Mouse (Mus musculus) CH12.LX (cell line): ENCODE results near the gene Cyp51. TPM values are rescaled to one million over a fixed set of nuclear protein-coding genes. Genes with fewer than 3 reads are reported as not detected.

Source experiments
- DNase-seq: peaks from one replicate; pipeline ENCODE4 v3.0.0-alpha.2; 2013; ENCODE audit errors: extremely low read depth
- H3K27ac ChIP-seq: 2 replicates; pipeline ENCODE4 v1.5.1; 2012; ENCODE audit warnings: low read depth, mild to moderate bottlenecking, control low read depth, moderate library complexity; ENCODE audit not compliant: insufficient read depth
- H3K27me3 ChIP-seq: replicated peaks from 2 replicates; pipeline ENCODE3; 2012; ENCODE audit warnings: inconsistent platforms
- H3K36me3 ChIP-seq, 2 experiments: replicated peaks in 1 of 2; 2 replicates each; pipeline versions ENCODE3 to v1.6.1; 2012; ENCODE audit warnings: inconsistent platforms in 1 of 2, low read length in 1 of 2, mild to moderate bottlenecking in 1 of 2, mixed read lengths in 1 of 2, moderate library complexity in 1 of 2; ENCODE audit not compliant: control insufficient read depth in 1 of 2, insufficient read depth in 1 of 2
- H3K4me1 ChIP-seq, 2 experiments: 2 replicates each; pipeline ENCODE4 v1.6.1; 2012; ENCODE audit warnings: inconsistent platforms in 1 of 2, moderate library complexity in 1 of 2; ENCODE audit not compliant: insufficient read depth in 2 of 2, control insufficient read depth in 1 of 2
- H3K4me2 ChIP-seq: 2 replicates; pipeline ENCODE4 v1.6.1; 2012; ENCODE audit warnings: low read depth, mild to moderate bottlenecking, control low read depth; ENCODE audit not compliant: poor library complexity, insufficient read depth, severe bottlenecking
- H3K4me3 ChIP-seq, 3 experiments: fragments of 150-350 bp in 1 of 3; sonication (generic) in 1 of 3; replicated peaks in 1 of 3; 2 replicates each; pipeline versions ENCODE3 to v1.5.1; 2011 to 2012; ENCODE audit warnings: low read depth in 2 of 3, low read length in 2 of 3, mild to moderate bottlenecking in 2 of 3, moderate library complexity in 2 of 3, control low read depth in 1 of 3, improper control_type of control experiment in 1 of 3, inconsistent platforms in 1 of 3, mixed read lengths in 1 of 3; ENCODE audit not compliant: poor library complexity in 1 of 3
- H3K79me2 ChIP-seq: replicated peaks from 2 replicates; pipeline ENCODE4 v1.6.1; 2012; ENCODE audit warnings: mild to moderate bottlenecking, moderate library complexity; ENCODE audit not compliant: control insufficient read depth, poor library complexity, insufficient read depth, severe bottlenecking; ENCODE audit errors: extremely low read depth
- H3K9ac ChIP-seq: 2 replicates; pipeline ENCODE4 v1.6.1; 2012; ENCODE audit warnings: low read depth, mild to moderate bottlenecking, control low read depth, moderate library complexity; ENCODE audit not compliant: insufficient read depth
- H3K9me3 ChIP-seq: replicated peaks from 2 replicates; pipeline ENCODE3; 2012; ENCODE audit warnings: low read length, inconsistent platforms, mixed read lengths
- BHLHE40 ChIP-seq: IDR thresholded peaks from 2 replicates; pipeline ENCODE4 v1.6.1; 2011; ENCODE audit warnings: mild to moderate bottlenecking, low read depth, low read length, improper control_type of control experiment
- CTCF ChIP-seq, 2 experiments: IDR thresholded peaks in 1 of 2; conservative IDR thresholded peaks in 1 of 2; 2 replicates each; pipeline ENCODE4 v1.5.1; 2011 to 2012; ENCODE audit warnings: low read depth in 2 of 2, low read length in 2 of 2, improper control_type of control experiment in 1 of 2, inconsistent platforms in 1 of 2, mild to moderate bottlenecking in 1 of 2, moderate library complexity in 1 of 2
- ELF1 ChIP-seq: IDR thresholded peaks from 2 replicates; pipeline ENCODE4 v1.6.1; 2014; ENCODE audit warnings: low read depth, mild to moderate bottlenecking, inconsistent platforms, low read length, improper control_type of control experiment
- HCFC1 ChIP-seq: IDR thresholded peaks from 2 replicates; pipeline ENCODE4 v1.6.1; 2012; ENCODE audit warnings: low read depth, mild to moderate bottlenecking, inconsistent platforms, low read length, improper control_type of control experiment
- IRF4 ChIP-seq: IDR thresholded peaks from 2 replicates; pipeline ENCODE4 v1.6.1; 2014; ENCODE audit warnings: low read depth, mild to moderate bottlenecking, inconsistent platforms, low read length, improper control_type of control experiment
- KAT2A ChIP-seq: IDR thresholded peaks from 2 replicates; pipeline ENCODE4 v1.6.1; 2012; ENCODE audit warnings: low read length, improper control_type of control experiment, inconsistent platforms; ENCODE audit not compliant: insufficient replicate concordance
- NRF1 ChIP-seq: IDR thresholded peaks from 2 replicates; pipeline ENCODE4 v1.6.1; 2014; ENCODE audit warnings: low read depth, mild to moderate bottlenecking, inconsistent platforms, low read length, improper control_type of control experiment, moderate library complexity
- RAD21 ChIP-seq: IDR thresholded peaks from 2 replicates; pipeline ENCODE4 v1.6.1; 2011; ENCODE audit warnings: low read depth, mild to moderate bottlenecking, low read length, improper control_type of control experiment, moderate library complexity
- SIN3A ChIP-seq: IDR thresholded peaks from 2 replicates; pipeline ENCODE4 v1.6.1; 2012; ENCODE audit warnings: low read length, improper control_type of control experiment, inconsistent platforms
- SMC3 ChIP-seq: IDR thresholded peaks from 2 replicates; pipeline ENCODE4 v1.6.1; 2011; ENCODE audit warnings: low read depth, low read length, improper control_type of control experiment
- TBP ChIP-seq: conservative IDR thresholded peaks from 2 replicates; pipeline ENCODE4 v1.6.1; 2011; ENCODE audit warnings: low read depth, low read length, improper control_type of control experiment
- TCF12 ChIP-seq: IDR thresholded peaks from 2 replicates; pipeline ENCODE4 v1.6.1; 2014; ENCODE audit warnings: low read depth, mild to moderate bottlenecking, inconsistent platforms, low read length, improper control_type of control experiment
- UBTF ChIP-seq: IDR thresholded peaks from 2 replicates; pipeline ENCODE4 v1.6.1; 2012; ENCODE audit warnings: low read depth, mild to moderate bottlenecking, inconsistent platforms, low read length, improper control_type of control experiment, moderate library complexity
- USF2 ChIP-seq: conservative IDR thresholded peaks from 2 replicates; pipeline ENCODE4 v1.6.1; 2011; ENCODE audit warnings: low read depth, low read length, improper control_type of control experiment
- ZKSCAN1 ChIP-seq: IDR thresholded peaks from 2 replicates; pipeline ENCODE4 v1.6.1; 2012; ENCODE audit warnings: low read depth, inconsistent platforms, low read length, improper control_type of control experiment, borderline replicate concordance
- dilution Hi-C: fragments of 300-500 bp; cut with MboI; formaldehyde crosslinking; loops from 2 replicates; pipeline ENCODE4 v1.14.3; 2020; ENCODE audit warnings: low sequenced_read_pairs; ENCODE audit not compliant: extremely low pct_unique_long_range_greater_than_20kb, extremely low pct_ligation_motif_present
- in situ Hi-C: fragments of 300-500 bp; cut with MboI; formaldehyde crosslinking; loops from 3 replicates; pipeline ENCODE4 v1.14.3; 2019; ENCODE audit warnings: low sequenced_read_pairs, low pct_ligation_motif_present, low pct_unique_long_range_greater_than_20kb, mixed read lengths
- polyA plus RNA-seq: library from polyadenylated mRNA; unstranded; fragments of >175 nt; gene quantifications from 2 replicates; pipeline ENCODE4 v1.2.1, GENCODE M21; 2012; ENCODE audit warnings: low read depth; ENCODE audit not compliant: insufficient read length
- total RNA-seq, 2 experiments: library from RNA; depleted of rRNA; stranded (reverse); fragments of 300-350 nt in 1 of 2; fragments of >200 nt in 1 of 2; gene quantifications; 2 replicates each; pipeline ENCODE4 v1.2.3; 2012 to 2014

Cyp51 gene
- total and polyA plus RNA-seq, 3 experiments: 116 to 374 (median 148) TPM

DNA sequence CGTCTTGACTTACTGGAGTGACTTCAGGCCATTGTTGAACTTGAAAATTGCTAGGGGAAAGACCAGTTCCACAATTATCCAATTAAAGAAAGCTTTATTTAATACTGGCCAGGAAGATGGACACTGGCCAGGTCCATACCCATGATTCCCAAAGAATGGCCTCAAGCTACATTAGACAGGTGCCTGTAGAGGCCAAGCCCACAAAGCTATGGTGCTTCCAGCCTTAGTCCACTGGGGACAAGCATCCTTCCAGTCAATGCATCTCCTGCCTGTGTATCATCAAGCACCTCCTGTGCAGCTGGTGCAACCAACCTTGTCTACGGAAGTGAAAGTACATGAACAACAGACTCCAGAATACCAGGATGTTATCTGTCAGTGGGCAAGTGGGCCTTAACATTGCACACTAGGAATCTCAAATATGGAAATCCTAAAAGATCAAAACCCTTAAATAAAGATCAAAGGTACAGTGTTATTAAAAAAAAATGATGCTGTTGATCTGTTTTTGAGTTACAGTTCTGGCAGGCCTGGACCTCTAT lies 1.2 kb upstream of the Cyp51 start:
- dilution Hi-C loops: no loop called here
- no peaks in the 10 kb centered on the region for H3K27me3 ChIP-seq
- peaks cover 8 to 21% of the 10 kb centered on the region in 2 experiments for H3K36me3 ChIP-seq
- peak overlapping the region; percentile 79; the same call in 1 of the 2 replicates for H3K4me2 ChIP-seq
- in situ Hi-C loops: loop anchor here (10.0 kb wide), 1 partner anchor 79 kb away; no protein-coding TSS in a partner anchor
- no peak overlapping the region; the same call in 1 of the 2 replicates for H3K9ac ChIP-seq
- no peak overlapping the region for H3K4me3 ChIP-seq
- DNase-seq: no peak
- H3K79me2 ChIP-seq: peaks cover 21% of the 10 kb centered on the region
- peaks cover 8 to 24% of the 10 kb centered on the region in 2 experiments; a peak in 3 of 4 replicates for H3K4me1 ChIP-seq
- H3K9me3 ChIP-seq: peaks cover 3% of the 10 kb centered on the region
- no peak overlapping the region for H3K27ac ChIP-seq
- TF ChIP-seq IRF4: peak; percentile 64; the same call in 1 of the 2 replicates
- TF ChIP-seq NRF1: no peak
- TF ChIP-seq HCFC1: peak; percentile 63
- TF ChIP-seq ELF1: peak; percentile 42
- no peak for TF ChIP-seq BHLHE40

DNA sequence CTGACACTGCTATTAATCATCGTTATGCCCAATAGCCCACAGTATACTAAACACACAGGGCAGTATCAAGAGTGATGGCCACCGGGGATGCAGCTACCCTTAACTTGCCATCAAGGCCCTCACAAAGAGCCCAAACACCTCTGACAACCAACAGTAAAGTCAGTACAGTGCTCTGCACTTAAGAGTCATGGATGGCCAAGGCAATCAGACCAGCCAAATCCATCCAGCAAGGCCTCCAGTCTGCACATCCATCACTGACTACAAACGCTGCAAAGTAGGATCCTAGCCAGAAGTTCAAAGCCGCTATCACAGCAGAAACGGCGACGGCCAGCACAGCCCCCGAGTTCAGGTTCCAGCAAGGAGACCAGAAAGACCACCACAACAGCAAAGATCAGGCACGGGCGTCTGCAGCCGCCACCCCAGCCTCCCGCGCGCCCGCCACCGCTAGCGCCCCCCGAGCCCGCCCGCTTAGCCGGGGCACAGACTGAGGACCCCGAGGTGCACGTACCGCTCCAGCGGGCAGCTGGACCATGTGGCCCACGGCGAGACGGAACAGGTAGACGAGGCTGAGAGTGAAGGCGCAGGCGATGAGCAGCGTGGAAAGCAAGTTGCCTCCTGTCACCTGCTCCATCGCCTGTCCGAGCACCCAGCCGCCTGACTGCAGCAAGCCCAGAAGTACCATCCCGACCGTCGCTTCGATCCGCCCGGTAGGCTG lies 763 bp downstream of the Cyp51 start:
- dilution Hi-C loops (no loop called here), in situ Hi-C loops (loop anchor here (10.0 kb wide), 1 partner anchor 81 kb away; no protein-coding TSS in a partner anchor)
- H3K27ac ChIP-seq: peak overlapping the region; percentile 90
- H3K4me1 ChIP-seq: peaks cover 8 to 34% of the 10 kb centered on the region in 2 experiments; a peak in 3 of 4 replicates
- peaks cover 21% of the 10 kb centered on the region for H3K79me2 ChIP-seq
- no peak for DNase-seq
- H3K9ac ChIP-seq: peak overlapping the region; percentile 74
- peak overlapping the region; percentile 94 to 100 (median 99) for H3K4me3 ChIP-seq
- peak overlapping the region; percentile 57 for H3K4me2 ChIP-seq
- peaks cover 23 to 40% of the 10 kb centered on the region in 2 experiments for H3K36me3 ChIP-seq
- peaks cover 3% of the 10 kb centered on the region for H3K9me3 ChIP-seq
- no peak for TF ChIP-seq TCF12
- TF ChIP-seq UBTF: 0 out of 2 replicates have a peak, but pooled peaks have one; percentile 48
- no peak for TF ChIP-seq TBP
- TF ChIP-seq USF2: no peak
- H3K27me3 ChIP-seq: no peaks in the 10 kb centered on the region

DNA sequence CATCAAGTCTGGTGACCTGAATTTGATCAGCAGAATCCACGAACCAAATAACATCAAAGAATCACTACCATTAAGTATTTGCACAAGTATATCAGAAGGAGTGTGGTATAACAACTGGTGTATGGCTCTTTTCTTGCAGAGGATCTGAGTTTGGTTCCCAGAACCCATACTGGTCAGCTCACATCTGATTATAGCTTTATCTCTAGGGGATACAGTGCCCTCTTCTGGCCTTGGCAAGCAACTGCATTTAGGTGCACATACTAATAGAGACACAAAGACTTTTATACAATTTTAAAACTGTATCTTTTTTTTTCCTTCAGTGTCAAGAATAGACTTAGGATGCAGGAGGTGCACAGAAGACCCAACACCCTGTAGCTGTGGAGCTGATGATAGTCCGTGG lies 2.8 kb downstream of the Cyp51 start:
- H3K9me3 ChIP-seq: peaks cover 3% of the 10 kb centered on the region
- H3K27ac ChIP-seq: no peak overlapping the region
- H3K9ac ChIP-seq: no peak overlapping the region
- in situ Hi-C loops: loop anchor here (10.0 kb wide), 1 partner anchor 83 kb away; no protein-coding TSS in a partner anchor
- H3K79me2 ChIP-seq: peaks cover 21% of the 10 kb centered on the region
- peaks cover 29 to 40% of the 10 kb centered on the region in 2 experiments for H3K36me3 ChIP-seq
- peak; percentile 45 to 61 for TF ChIP-seq CTCF (conservative IDR thresholded peaks at IDR 0.05 in 1 of 2, IDR thresholded peaks at IDR 0.05 in 1 of 2; ENCODE audit: low read depth in 2 of 2, low read length in 2 of 2)
- no peak for TF ChIP-seq TBP
- no peak for TF ChIP-seq SIN3A
- TF ChIP-seq SMC3: peak; percentile 43
- TF ChIP-seq BHLHE40: no peak
- no peak for TF ChIP-seq NRF1
- TF ChIP-seq ZKSCAN1: no peak
- peak; percentile 35 for TF ChIP-seq RAD21
- TF ChIP-seq KAT2A: no peak
- dilution Hi-C loops: no loop called here
- peaks cover 8 to 34% of the 10 kb centered on the region in 2 experiments; a peak in 3 of 4 replicates for H3K4me1 ChIP-seq
- H3K4me2 ChIP-seq: no peak overlapping the region
- DNase-seq: peak; percentile 49
- no peak overlapping the region for H3K4me3 ChIP-seq
- no peaks in the 10 kb centered on the region for H3K27me3 ChIP-seq
